Mouse (Mus musculus) NIH3T3 (cell line): ENCODE results near the gene Myo10.
"Not testable (repeated sequence)": the region's sequence is repeated elsewhere in the genome, so short reads cannot be mapped to it uniquely, and the experiment has no call there.

Experiments used
- DNase-seq: peaks from one replicate; pipeline ENCODE4 v3.0.0-alpha.2; 2012; ENCODE audit warnings: low read depth

The Myo10 gene

GRCm38 (mm10) chr15:25692254-25692950 is 70.1 kb downstream of the Myo10 start:
- peak; percentile 57 for DNase-seq

- no peak for DNase-seq
These were observed 71.4 kb downstream of the Myo10 start for GRCm38 (mm10) chr15:25693708-25694107.

GRCm38 (mm10) chr15:25694749-25695148 is 72.4 kb downstream of the Myo10 start:
- no peak for DNase-seq

- no peak for DNase-seq
These were observed 72.9 kb downstream of the Myo10 start for GRCm38 (mm10) chr15:25695253-25695652.

- no peak for DNase-seq
These were observed 73.6 kb downstream of the Myo10 start for GRCm38 (mm10) chr15:25695883-25696282.

- DNase-seq: no peak
These were observed 74.3 kb downstream of the Myo10 start for GRCm38 (mm10) chr15:25696660-25697059.

GRCm38 (mm10) chr15:25699032-25699557 is 76.8 kb downstream of the Myo10 start:
- peak; percentile 60 for DNase-seq

- DNase-seq: no peak
These were observed 80.3 kb downstream of the Myo10 start for GRCm38 (mm10) chr15:25702602-25703001.

GRCm38 (mm10) chr15:25704809-25705585 is 82.7 kb downstream of the Myo10 start:
- no peak for DNase-seq

- no peak for DNase-seq
These were observed 84.7 kb downstream of the Myo10 start for GRCm38 (mm10) chr15:25706874-25707554.

- peak; percentile 79 for DNase-seq
These were observed 85.6 kb downstream of the Myo10 start for GRCm38 (mm10) chr15:25707891-25708290.

- DNase-seq: no peak
These were observed 88.6 kb downstream of the Myo10 start for GRCm38 (mm10) chr15:25710876-25711275.

- DNase-seq: no peak
These were observed 90.6 kb downstream of the Myo10 start for GRCm38 (mm10) chr15:25712877-25713276.

GRCm38 (mm10) chr15:25713587-25714361 is 91.4 kb downstream of the Myo10 start:
- DNase-seq: no peak

- no peak for DNase-seq
These were observed 93.1 kb downstream of the Myo10 start for GRCm38 (mm10) chr15:25715218-25715995.

- no peak for DNase-seq
These were observed 93.7 kb downstream of the Myo10 start for GRCm38 (mm10) chr15:25715996-25716395.

GRCm38 (mm10) chr15:25717006-25717405 is 94.7 kb downstream of the Myo10 start:
- DNase-seq: peak; percentile 92

- not testable (repeated sequence) for DNase-seq
These were observed 95.8 kb downstream of the Myo10 start for GRCm38 (mm10) chr15:25718104-25718503.

- no peak for DNase-seq
These were observed 96.9 kb downstream of the Myo10 start for GRCm38 (mm10) chr15:25719270-25719669.

- DNase-seq: no peak
These were observed 97.9 kb downstream of the Myo10 start for GRCm38 (mm10) chr15:25720263-25720662.
